Mouse (Mus musculus) neutrophil, adult 5-6 weeks (primary cell): ENCODE measurements around the gene Xdh. TPM values are rescaled to one million over a fixed set of nuclear protein-coding genes. Genes with fewer than 3 reads are reported as not detected.

Experiments
- ATAC-seq: fragments of 151-379, 151-347 bp; 2 replicates; pipeline ENCODE4 v1.8.0; 2017; ENCODE audit warnings: mild to moderate bottlenecking, moderate TSS enrichment; ENCODE audit not compliant: insufficient number of reproducible peaks, poor library complexity, low FRiP score, severe bottlenecking; ENCODE audit errors: extremely low read depth
- total RNA-seq: library from RNA; stranded (forward); fragments of 200-1000 nt; gene quantifications from 2 replicates; pipeline ENCODE4 v1.2.3, GENCODE M21; 2017

Xdh gene
- 248 and 254 TPM in 2 replicates for total RNA-seq

DNA sequence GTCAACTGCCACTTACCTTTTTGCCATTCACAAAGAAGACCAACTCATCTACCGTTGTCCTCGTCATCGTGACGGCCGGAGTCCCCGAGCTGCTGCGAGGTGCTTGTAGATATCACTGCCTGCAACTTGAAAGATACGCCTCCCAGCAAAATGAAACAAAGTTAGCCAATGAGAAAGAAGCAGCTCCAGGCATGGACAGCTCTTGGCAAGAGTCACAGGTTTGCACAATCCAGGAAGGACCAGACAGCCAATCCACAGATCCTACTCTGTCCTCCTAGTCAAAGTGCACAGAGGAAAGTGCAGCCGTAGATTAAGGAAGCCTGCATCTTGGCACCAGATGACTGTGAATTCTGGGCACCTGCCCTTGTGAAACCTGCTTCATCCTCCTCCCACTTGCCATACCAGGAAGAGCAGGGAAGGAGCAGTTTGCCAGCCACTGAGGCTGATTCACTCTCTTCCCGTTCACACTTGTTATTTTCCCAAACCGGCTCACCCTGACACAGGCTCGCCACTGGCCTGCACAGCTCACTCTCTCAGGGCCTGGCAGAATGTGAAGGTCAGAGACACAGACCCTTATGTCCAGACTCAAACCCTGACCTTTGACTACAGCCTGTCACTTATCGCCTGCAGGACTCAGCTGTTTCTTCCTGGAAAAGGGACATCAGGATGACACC, at the start of gene Xdh:
Gene Xdh (minus strand): TSS at position 135 of the 674 bp plus-strand sequence.
- ATAC-seq: peak; percentile 55

DNA sequence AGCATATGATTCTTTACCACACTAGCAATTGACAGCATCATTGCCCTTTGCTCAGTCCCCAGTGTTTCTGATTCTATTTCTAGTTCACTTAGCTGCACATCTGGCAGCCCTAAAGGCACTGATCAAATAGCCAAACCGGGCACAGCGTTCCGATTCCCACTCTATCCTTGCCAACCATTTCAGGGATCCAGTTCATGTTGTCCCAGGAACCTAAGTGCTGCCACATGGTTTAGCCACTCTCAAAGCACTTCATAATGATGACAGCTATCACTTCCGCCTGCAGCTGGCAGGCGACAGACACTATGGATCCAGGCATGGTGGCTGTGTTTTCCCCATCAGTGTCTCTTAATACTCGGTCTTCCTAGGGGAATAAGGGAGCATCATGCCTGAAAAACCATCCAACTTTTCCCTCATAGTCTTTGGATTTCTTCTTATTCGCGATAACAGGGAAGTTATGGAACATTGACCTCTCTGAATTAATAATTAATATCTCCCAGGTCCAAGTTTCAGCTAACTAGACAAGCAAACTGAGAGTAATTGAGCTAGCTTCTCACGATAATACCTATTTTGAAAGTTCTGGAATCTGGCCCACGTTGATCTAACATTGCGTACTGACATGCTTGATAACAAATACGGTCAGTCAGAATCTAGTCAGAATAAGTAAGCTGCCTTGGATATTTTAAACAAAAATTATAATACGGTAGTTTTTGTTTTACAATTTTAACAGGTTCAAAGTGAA, 46.1 kb upstream of the Xdh start:
- no peak for ATAC-seq

DNA sequence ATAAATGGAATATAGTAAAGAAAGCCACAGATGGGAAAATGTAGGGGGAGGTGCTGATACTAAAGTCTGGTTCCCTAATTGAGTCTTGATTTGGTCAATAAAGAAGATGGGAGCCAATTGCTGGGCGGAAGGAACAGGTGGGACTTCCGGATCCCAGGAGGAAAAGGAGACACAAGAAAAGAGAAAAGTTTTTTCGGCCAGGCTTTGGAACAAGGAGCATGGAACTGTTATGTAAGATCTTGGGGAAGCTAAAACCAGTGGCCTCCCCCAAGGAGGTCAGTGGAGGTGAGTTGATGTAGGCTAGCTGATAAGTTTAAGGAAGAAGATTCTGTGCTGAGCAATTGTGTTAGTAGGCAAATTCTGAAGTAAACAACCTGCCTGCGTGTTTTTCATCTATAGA, 41.3 kb upstream of the Xdh start:
- no peak for ATAC-seq

DNA sequence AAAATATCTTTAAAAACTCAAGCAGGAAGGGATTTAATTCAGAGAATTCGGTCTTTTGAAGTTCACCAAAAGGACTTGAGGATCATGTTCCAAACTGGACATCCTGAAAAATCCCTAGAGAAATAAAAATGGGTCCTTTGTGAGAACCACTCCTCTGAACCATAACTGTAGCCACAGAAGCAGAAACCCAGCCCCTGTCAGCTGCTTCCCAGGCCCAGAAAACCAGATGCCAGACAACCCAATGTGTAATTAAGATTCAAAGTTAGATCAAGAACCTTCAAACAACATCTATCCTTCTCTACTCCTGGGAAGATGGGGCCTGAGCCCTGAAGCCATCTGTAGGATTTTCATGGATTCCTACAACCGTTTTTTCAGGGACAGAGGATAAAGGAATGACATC, 36.6 kb upstream of the Xdh start:
- ATAC-seq: no peak

DNA sequence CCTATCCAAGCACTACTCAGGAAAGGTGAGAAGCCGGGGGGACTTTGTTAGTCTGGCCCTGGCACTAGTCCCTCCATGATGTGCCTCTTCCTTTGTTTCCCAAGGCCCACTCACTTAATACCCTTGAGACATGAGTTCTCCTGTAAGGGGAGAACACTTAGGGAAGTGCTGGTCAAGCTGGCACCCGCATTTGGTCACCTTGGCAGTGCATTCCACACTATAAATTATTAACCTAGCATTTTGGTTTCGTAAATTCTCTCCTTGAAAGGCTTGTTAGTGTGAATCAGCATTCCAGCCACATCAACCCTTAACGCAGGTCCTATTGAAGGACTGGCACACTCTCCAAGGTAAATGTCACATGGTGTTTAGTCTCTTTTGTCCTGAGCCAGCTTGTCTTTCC, 35.9 kb upstream of the Xdh start:
- no peak for ATAC-seq

DNA sequence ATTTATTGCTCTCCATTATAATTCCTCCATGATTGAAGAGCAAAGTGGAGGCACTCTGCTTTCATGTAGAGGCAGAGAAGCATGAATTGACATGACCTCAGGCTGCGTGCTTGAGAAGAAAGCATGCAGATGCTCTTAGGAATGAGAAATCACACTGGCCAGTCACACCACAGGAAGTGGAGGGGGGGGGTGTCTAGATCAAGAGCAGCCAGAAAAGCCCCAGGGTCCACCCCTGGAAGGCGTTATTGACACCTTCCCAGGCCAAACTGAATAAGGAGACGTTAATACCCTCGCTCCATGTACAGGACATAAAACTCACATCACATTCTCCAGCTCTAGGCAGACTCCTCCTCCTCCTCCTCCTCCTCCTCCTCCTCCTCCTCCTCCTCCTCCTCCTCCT, 34.5 kb upstream of the Xdh start:
- ATAC-seq: no peak

DNA sequence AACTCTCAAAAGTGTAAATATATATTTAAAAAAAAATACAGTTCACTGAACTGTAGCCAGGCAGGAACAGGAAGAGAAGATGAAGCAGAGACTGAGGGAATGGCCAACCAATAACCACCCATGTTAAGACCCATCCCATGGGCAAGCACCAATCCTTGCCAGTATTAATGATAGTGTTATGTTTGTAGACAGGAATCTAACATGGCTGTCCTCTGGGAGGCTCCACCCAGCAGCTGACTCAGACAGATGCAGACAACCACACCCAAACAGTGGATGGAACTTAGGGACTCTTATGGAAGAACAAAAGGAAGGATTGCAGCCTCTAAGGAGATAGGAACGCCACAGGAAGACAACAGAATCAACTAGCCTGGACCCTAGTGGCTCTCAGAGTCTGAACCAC, 32.9 kb upstream of the Xdh start:
- no peak for ATAC-seq

DNA sequence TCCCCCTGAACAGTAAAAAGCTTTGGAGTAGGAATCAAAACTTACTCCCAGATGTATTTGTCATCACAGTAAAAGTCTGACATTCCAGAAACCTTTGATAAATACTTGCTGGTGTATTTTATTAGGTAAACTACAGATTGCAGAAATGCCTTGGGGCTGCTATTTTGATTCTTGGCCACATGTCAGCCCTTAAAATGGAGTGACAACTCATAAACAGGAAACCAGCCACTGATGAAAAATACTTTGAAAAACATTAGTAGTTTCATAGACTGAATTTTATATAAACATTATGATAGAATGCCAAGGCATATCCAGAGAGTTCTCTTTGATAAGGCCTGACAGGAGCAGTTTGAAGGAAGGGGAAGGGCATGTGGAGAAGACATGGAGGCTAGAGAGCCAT, 26.1 kb upstream of the Xdh start:
- no peak for ATAC-seq

DNA sequence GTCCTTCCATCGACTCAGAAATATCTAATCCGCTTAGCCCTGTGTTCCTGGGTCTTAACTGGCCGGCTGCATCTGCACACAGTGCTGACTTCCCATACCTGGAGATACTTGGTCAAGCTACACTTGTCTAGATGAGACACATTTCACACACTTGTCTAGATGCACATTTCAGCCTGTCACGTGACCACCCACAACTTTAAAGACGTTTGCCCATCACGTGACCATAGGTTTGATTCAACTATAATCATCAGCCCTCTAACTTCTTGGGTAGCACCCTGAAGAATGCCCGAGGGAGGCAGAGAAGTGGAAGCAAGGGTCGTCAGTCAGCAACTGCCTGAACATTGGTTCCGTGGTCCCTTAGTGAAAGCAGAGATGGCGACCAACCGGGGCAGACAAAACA, 22.7 kb upstream of the Xdh start:
- no peak for ATAC-seq

DNA sequence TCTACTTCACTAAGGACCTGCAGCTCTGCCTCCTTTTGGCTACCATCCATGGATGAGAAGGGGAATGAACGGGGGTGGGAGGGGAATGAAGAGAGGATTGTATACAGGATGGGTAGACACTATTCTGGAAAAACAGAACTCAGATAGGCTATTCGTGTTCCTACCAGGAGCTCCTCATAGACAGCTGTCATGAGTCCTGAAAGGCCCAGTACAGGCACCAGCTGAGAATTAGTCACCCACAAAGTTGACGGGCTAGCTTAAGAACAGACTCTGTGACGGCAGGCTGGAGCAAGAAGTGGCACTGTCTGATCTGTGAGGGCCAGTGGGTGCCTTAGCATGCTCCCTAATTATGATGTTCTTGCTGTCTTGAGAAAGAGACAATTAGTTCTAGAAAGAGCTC, 21.3 kb upstream of the Xdh start:
- ATAC-seq: no peak

DNA sequence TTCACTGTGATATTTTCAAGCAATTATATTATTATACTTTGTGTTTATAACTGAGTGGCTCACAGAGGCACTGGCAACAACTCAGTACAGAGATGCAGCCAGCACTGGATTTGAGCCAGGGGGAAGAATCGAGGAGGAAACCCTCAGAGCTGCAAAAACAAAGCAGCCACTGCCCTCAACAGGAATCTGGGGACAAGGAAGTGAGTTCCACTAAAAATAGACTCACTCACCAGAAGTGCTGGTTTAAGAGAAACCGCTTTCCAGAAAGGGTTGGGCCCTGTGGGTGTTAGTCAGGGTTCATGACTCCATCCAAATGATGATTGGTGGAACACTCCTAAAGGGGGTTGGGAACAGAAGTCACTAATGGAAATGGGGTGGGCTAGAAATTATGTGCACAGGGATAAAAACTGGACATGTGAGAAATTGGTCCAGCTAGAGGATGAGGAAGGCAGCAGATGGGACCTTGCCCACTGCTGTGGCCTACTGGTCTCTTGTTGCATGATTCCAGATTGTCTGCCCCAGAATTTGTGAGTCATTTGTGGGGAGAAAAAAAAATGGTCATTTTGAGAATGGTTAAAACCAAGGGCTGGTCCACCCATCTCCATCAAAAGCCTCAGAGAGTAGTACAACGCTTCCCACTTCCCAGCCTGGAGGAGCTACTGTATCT, 20.5 kb upstream of the Xdh start:
- no peak for ATAC-seq

DNA sequence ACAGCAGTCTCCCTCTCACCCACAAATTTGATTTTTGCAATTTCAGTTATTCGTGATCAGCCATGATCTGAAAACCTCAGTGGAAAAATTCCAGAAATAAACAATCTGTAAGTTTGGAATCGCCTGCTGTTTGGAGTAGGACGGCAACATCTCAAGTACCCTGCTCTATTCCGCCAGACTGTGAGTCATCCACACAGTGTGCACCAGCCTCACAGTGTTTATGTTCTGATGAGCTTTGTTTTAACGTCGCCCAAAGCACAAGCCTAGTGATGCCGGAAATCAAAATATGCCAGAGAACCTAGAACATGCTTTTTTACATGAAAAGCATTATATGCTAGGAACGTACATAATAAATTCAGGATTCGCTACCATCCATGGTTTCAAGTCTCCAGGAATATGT, 14.9 kb upstream of the Xdh start:
- no peak for ATAC-seq

DNA sequence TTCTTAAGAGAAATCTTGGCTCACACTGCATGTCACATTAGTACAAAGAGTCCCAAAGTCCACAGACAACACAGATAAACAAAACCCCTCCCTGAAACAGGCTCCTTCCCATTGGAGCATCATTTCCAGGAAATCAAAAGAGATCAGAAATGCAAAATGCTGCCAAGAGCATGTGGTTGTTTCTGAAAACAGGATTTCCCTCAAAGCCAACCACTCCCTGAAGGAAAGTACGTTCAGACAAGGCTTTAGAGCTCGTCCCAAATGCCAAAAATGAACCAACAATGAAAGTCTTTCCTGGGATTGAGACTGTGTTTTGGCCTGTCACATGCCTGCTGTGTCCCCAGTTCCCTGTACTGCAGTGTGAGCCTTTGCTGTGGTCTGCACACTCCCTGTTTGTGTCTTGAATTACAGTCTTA, 12.6 kb upstream of the Xdh start:
- no peak for ATAC-seq

DNA sequence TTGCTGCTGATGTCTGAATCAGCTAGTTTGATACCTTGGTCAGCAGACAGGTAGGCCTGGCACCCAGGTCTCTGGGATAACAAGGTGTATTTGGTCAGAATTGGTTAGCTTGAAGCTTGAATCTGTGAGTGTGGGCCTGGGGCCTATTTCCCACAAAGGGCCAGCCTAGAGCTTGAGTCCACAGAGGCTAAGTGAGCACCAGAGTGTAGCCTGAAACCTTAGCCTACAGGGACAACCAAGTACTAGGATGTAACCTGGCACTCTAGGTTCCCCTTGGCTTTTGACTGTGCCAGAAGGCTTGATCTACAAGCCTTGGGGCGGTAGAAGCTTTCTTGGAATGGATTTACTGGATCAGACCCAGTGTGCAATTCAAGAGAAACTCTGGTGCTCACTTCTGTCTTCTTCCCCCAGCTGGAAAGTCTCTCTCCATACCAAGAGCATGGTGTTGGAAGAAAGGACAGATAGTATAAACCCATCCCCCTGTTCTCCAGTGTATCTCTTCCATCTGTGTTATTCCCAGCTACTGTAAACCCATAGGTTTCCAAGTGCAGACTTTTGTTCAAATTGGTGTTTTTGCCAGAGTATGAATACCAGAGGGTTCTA, 11.9 kb upstream of the Xdh start:
- ATAC-seq: no peak

DNA sequence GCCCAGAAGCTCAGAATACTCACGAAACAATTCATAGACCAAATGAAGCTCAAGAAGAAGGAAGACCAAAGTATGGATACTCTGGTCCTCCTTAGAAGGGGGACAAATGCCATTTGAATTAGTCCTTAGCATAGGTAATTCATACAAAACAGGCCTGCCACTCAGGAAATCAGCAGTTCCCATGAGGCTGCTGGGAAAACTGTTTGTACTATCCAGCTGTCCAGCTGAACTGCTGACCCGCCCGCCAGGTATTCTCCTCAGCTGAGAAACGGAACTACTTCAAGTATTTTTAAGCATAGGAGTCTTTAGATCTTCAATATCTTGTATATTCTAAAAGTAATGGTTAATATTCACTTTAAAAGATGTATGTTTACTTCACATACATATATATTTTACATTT, 10.7 kb upstream of the Xdh start:
- no peak for ATAC-seq

DNA sequence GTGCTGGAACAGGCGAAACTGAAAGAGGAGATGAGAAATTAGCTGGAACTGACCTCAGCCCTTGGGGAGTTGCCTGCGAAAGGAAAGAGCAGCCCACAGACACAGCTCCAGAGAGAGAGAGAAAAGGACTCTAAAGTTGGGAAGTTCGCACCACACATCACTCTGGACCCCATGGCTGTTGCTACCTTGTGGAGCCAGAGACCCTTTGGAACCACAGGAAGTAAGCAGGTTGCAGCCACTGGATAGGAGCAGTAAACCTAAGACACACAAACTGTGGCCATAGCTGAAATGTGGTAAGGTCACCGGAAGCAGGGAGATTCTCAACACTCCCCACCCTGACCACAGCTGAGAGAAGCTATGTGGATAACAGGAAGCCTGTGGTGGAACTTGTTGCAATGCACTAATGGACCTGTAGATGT, 2.1 kb upstream of the Xdh start:
- peak; percentile 77 for ATAC-seq

DNA sequence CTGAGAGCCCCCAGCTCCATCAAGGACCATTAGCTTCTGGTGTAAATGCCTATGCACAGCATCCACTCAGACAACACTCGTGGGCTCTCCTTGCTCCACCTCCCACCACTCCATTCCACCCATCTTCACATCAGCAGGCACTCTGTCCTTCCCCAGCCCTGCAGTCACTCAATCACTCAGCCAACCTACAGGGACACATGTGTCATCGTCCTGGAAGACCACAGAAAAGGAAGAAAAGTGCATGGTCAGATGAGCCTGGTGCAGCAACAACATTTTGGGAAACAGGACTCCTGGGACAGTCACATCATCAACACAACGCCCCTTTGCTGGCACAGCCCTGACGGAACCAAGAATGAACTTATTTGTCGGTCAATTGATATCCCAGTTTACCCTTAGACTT, 974 bp upstream of the Xdh start:
- ATAC-seq: no peak

DNA sequence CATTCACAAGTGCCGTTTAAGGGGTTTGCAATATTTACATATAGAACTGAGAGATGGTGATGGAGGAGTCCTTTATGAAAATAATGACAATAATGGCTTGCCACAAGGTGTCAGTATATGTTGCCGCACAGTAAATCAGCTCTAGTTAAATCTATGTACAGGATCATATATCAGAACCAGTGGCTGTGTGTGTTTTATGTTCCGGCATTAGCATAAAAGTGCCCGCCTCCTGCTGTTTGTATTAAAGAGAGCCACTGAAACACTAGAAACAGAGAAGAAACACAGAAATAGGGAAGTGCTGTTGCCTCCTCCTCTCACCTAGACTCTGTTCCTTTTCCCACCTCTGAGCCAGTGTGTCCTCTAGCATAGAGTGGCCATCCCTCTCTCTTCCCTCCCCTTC, 498 bp downstream of the Xdh start:
- peak; percentile 49 for ATAC-seq

DNA sequence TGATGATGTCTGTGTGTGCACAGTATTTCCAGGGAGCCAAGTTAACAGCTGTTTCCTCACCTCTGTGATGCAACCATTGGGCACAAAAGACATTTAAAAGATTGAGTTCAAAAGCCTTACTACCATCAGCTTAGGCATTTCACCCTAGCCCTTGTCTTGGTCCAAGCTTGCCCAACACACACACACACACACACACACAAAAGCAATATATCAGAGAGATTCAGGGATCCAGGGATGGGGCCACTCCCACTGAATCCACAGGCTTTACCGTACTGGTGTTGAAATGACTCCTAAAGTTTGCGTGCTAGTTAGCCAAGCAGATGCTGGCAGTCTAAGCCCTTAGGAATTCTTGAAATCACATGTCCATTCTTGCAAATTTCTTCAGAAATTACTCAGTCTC, 1.2 kb downstream of the Xdh start:
- no peak for ATAC-seq

DNA sequence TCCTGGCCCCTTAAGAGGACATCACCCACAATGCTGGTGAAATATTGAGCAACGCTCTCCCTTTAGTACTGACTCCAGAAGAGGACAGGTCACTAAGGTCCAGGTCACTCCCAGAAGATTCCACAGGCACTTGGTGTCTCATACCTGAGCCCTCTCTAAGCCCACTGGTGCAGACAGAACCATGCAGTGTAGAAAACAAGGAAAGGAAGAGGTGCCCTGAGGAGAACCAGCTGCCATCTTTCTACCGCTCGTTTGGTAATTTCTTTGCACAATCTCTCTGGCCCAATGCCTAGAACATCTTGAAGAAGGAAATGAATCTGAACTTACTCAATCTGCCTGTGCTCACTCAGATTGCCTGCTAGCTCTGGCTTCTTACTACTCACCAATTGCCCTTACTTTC, 2.0 kb downstream of the Xdh start:
- ATAC-seq: no peak
